ENCODE assay signal across 13 mouse cellular contexts in the genomic region with DNA sequence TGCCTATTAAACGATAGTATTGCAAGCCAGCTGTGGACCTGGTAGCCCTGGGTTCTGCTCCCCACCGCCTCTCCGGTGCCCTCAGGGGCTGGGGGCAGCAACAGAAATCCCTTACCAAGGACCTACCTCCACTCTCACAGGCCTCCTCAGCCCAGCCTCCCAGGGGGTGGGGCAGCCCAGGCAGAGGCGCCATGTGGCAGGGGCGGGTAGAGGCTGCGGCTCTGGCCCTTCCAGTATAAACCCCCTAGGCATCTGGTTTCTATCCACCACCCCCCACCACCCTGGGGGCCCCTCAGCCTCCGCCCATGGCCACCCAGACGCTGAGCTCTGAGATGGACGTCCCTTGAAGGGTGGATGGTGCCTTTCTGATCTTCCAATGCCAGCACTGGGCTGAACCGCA. TPM values are rescaled to one million over a fixed set of nuclear protein-coding genes. Genes with fewer than 3 reads are reported as not detected.
DNase-seq lines count a peak whose midpoint lies in the region; ATAC-seq and TF ChIP-seq lines count a peak whose summit lies in the region.
"Had no signal": no experiment of that assay in that cellular context is flagged by ENCODE, and none has a peak within 500 bp of the region (broad histone marks: within the 10 kb centered on the region; RNA-seq: fewer than 3 reads in every experiment).

No protein-coding gene starts in this region.

- WGBS in kidney, embryonic 15.5 days = 6% methylated on average over 10 of the region's 10 CpGs
- WGBS in forebrain, embryonic 13.5 days = 10% methylated on average over 10 of the region's 10 CpGs
- WGBS in liver, postnatal 0 days (ENCODE audit: insufficient replicate concordance) = 20% methylated on average over 10 of the region's 10 CpGs
- WGBS in cerebellum, adult 2 months = 21% methylated on average over 10 of the region's 10 CpGs

- peaks cover 31% of the 10 kb centered on the region; the same call in 1 of the 2 replicates for H3K27me3 ChIP-seq in kidney, embryonic 15.5 days
- peaks cover 45% of the 10 kb centered on the region for H3K27me3 ChIP-seq in forebrain, embryonic 13.5 days
- peaks cover 35% of the 10 kb centered on the region for H3K27me3 ChIP-seq in liver, postnatal 0 days (ENCODE audit: insufficient read depth, low read length)
- no peaks in the 10 kb centered on the region; the same call in 1 of the 2 replicates for H3K27me3 ChIP-seq in cerebellum, adult 2 months (ENCODE audit: control insufficient read depth, insufficient read depth, low read length)

- DNase-seq in kidney, adult 18-20 months = no peak
- peak; percentile 49 for DNase-seq in embryo, embryonic 10.5 days (ENCODE audit: low spot score)
- no peak for DNase-seq in liver, postnatal 0 days
- DNase-seq in right cerebral cortex, postnatal 10 days (ENCODE audit: low spot score in 2 of 2) = no peak
- DNase-seq in cerebellum, adult 2 months = no peak
- DNase-seq: adrenal gland, postnatal 36 days; cerebellum, adult 9-11 months; kidney, postnatal 10 days; right cerebral cortex, postnatal 14 days had no signal

- H3K4me2 ChIP-seq in kidney, embryonic 15.5 days = peak overlapping the region; percentile 39
- no peak overlapping the region for H3K4me2 ChIP-seq in forebrain, embryonic 13.5 days
- H3K4me2 ChIP-seq in liver, postnatal 0 days (ENCODE audit: low read depth, low read length) = no peak overlapping the region
- H3K4me2 ChIP-seq: midbrain, embryonic 13.5 days had no signal

- no peak for TF ChIP-seq EP300 in liver, postnatal 0 days (IDR thresholded peaks at IDR 0.05; ENCODE audit: low read depth)

- H3K4me1 ChIP-seq in kidney, embryonic 15.5 days = peaks cover 30% of the 10 kb centered on the region
- peaks cover 6% of the 10 kb centered on the region for H3K4me1 ChIP-seq in forebrain, embryonic 13.5 days
- H3K4me1 ChIP-seq in liver, postnatal 0 days (ENCODE audit: insufficient read depth) = no peaks in the 10 kb centered on the region
- no peaks in the 10 kb centered on the region for H3K4me1 ChIP-seq in cerebellum, adult 2 months (ENCODE audit: control insufficient read depth, insufficient read depth, low read length)

- no peak overlapping the region for H3K27ac ChIP-seq in kidney, embryonic 15.5 days
- no peak overlapping the region for H3K27ac ChIP-seq in forebrain, embryonic 13.5 days
- no peak overlapping the region for H3K27ac ChIP-seq in liver, postnatal 0 days (ENCODE audit: low read depth)
- H3K27ac ChIP-seq in cerebellum, adult 2 months (ENCODE audit: insufficient read depth, low read length) = no peak overlapping the region
- H3K27ac ChIP-seq: midbrain, embryonic 13.5 days had no signal

- no peak for TF ChIP-seq POLR2A in cerebellum, adult 2 months (IDR thresholded peaks at IDR 0.05; ENCODE audit: borderline replicate concordance, insufficient read depth, low read length)

- no peak; the same call in 1 of the 2 replicates for ATAC-seq in kidney, embryonic 15.5 days (replicated peaks; ENCODE audit: low FRiP score)
- no peak for ATAC-seq in forebrain, embryonic 13.5 days
- no peak for ATAC-seq in liver, postnatal 0 days
- ATAC-seq: midbrain, embryonic 13.5 days had no signal

- H3K36me3 ChIP-seq in kidney, embryonic 15.5 days = no peaks in the 10 kb centered on the region
- H3K36me3 ChIP-seq in forebrain, embryonic 13.5 days (ENCODE audit: poor library complexity, severe bottlenecking) = no peaks in the 10 kb centered on the region
- no peaks in the 10 kb centered on the region for H3K36me3 ChIP-seq in liver, postnatal 0 days (replicated peaks; ENCODE audit: insufficient read depth, low read length)
- H3K36me3 ChIP-seq: midbrain, embryonic 13.5 days had no signal

- H3K9ac ChIP-seq in kidney, embryonic 15.5 days = 0 out of 2 replicates have a peak overlapping the region, but pooled peaks have one; percentile 12
- peak overlapping the region; percentile 14; the same call in 1 of the 2 replicates for H3K9ac ChIP-seq in forebrain, embryonic 13.5 days
- 0 out of 2 replicates have a peak overlapping the region, but pooled peaks have one; percentile 7 for H3K9ac ChIP-seq in liver, postnatal 0 days (replicated peaks)
- H3K9ac ChIP-seq: midbrain, embryonic 13.5 days had no signal

- TF ChIP-seq CTCF in liver, postnatal 0 days (IDR thresholded peaks at IDR 0.05; ENCODE audit: low read depth) = no peak
- TF ChIP-seq CTCF in cerebellum, adult 2 months (IDR thresholded peaks at IDR 0.05; ENCODE audit: borderline replicate concordance, insufficient read depth, low read depth, low read length) = no peak

- H3K9me3 ChIP-seq in kidney, embryonic 15.5 days (replicated peaks) = no peaks in the 10 kb centered on the region
- H3K9me3 ChIP-seq in forebrain, embryonic 13.5 days (replicated peaks) = no peaks in the 10 kb centered on the region
- no peaks in the 10 kb centered on the region for H3K9me3 ChIP-seq in liver, postnatal 0 days (ENCODE audit: low read length)
- H3K9me3 ChIP-seq: midbrain, embryonic 13.5 days had no signal

- 0 out of 2 replicates have a peak overlapping the region, but pooled peaks have one; percentile 7 for H3K4me3 ChIP-seq in kidney, embryonic 15.5 days (replicated peaks)
- H3K4me3 ChIP-seq in forebrain, embryonic 13.5 days = no peak overlapping the region
- H3K4me3 ChIP-seq in liver, postnatal 0 days (ENCODE audit: low read depth, low read length) = no peak overlapping the region
- H3K4me3 ChIP-seq in cerebellum, adult 2 months (replicated peaks; ENCODE audit: insufficient read depth, low read depth, low read length) = no peak overlapping the region
- H3K4me3 ChIP-seq: midbrain, embryonic 13.5 days had no signal

RNA-seq across cellular contexts. Expression of a gene that starts 3.7 kb away (rescaled TPM):
- polyA plus RNA-seq in kidney, embryonic 15.5 days (2015; fragmentation: Nextera tagmentation; extraction: Ambion mirVana) = 1.3 and 5.9 TPM in 2 replicates
- 0.15 and 0.18 TPM in 2 replicates for polyA plus RNA-seq in forebrain, embryonic 13.5 days (2015; fragmentation: Nextera tagmentation; extraction: Ambion mirVana)
- not detected in 2 replicates for polyA plus RNA-seq in liver, postnatal 0 days (2015; fragmentation: Nextera tagmentation; extraction: Ambion mirVana)
- 1.4 TPM in 2 replicates for polyA plus RNA-seq in cerebellum, adult 2 months (2012; rRNA removed)
- polyA plus RNA-seq: liver, adult 2 months had no signal

RNA-seq across cellular contexts. Expression of a gene that starts 20.2 kb away (rescaled TPM):
- polyA plus RNA-seq in kidney, embryonic 15.5 days (2015; fragmentation: Nextera tagmentation; extraction: Ambion mirVana) = 83.2 and 83.7 TPM in 2 replicates
- 64.1 and 66.5 TPM in 2 replicates for polyA plus RNA-seq in forebrain, embryonic 13.5 days (2015; fragmentation: Nextera tagmentation; extraction: Ambion mirVana)
- polyA plus RNA-seq in liver, postnatal 0 days (2015; fragmentation: Nextera tagmentation; extraction: Ambion mirVana) = 15.6 and 18.8 TPM in 2 replicates
- 29.7 and 33.1 TPM in 2 replicates for polyA plus RNA-seq in cerebellum, adult 2 months (2012; rRNA removed)

RNA-seq across cellular contexts. Expression of a gene that starts 35.2 kb away (rescaled TPM):
- 10.8 and 11.1 TPM in 2 replicates for polyA plus RNA-seq in kidney, embryonic 15.5 days (2015; fragmentation: Nextera tagmentation; extraction: Ambion mirVana)
- polyA plus RNA-seq in forebrain, embryonic 13.5 days (2015; fragmentation: Nextera tagmentation; extraction: Ambion mirVana) = 7.0 and 8.1 TPM in 2 replicates
- 2.8 and 2.9 TPM in 2 replicates for polyA plus RNA-seq in liver, postnatal 0 days (2015; fragmentation: Nextera tagmentation; extraction: Ambion mirVana)
- 12.6 and 14.1 TPM in 2 replicates for polyA plus RNA-seq in cerebellum, adult 2 months (2012; rRNA removed)

RNA-seq across cellular contexts. Expression of a gene that starts 39.2 kb away (rescaled TPM):
- polyA plus RNA-seq in kidney, embryonic 15.5 days (2015; fragmentation: Nextera tagmentation; extraction: Ambion mirVana) = 106 and 122 TPM in 2 replicates
- polyA plus RNA-seq in forebrain, embryonic 13.5 days (2015; fragmentation: Nextera tagmentation; extraction: Ambion mirVana) = 116 and 126 TPM in 2 replicates
- 28.1 and 30.8 TPM in 2 replicates for polyA plus RNA-seq in liver, postnatal 0 days (2015; fragmentation: Nextera tagmentation; extraction: Ambion mirVana)
- polyA plus RNA-seq in cerebellum, adult 2 months (2012; rRNA removed) = 106 and 110 TPM in 2 replicates

RNA-seq across cellular contexts. Expression of a gene that starts 44.8 kb away (rescaled TPM):
- 382 and 393 TPM in 2 replicates for polyA plus RNA-seq in kidney, embryonic 15.5 days (2015; fragmentation: Nextera tagmentation; extraction: Ambion mirVana)
- polyA plus RNA-seq in forebrain, embryonic 13.5 days (2015; fragmentation: Nextera tagmentation; extraction: Ambion mirVana) = 470 and 502 TPM in 2 replicates
- polyA plus RNA-seq in liver, postnatal 0 days (2015; fragmentation: Nextera tagmentation; extraction: Ambion mirVana) = 172 and 179 TPM in 2 replicates
- polyA plus RNA-seq in cerebellum, adult 2 months (2012; rRNA removed) = 318 and 360 TPM in 2 replicates
